14 mouse cellular contexts compared by ENCODE assay signal in genomic region chr14:77932150-77933047, GRCm38 (mm10). TPM values are rescaled to one million over a fixed set of nuclear protein-coding genes. Genes with fewer than 3 reads are reported as not detected.
A peak's percentile ranks its signal among the peaks of the same experiment; 100 is the strongest.
DNase-seq lines count a peak whose midpoint lies in the region; ATAC-seq lines count a peak whose summit lies in the region.
"Had no signal": no experiment of that assay in that cellular context is flagged by ENCODE, and none has a peak within 500 bp of the region (broad histone marks: within the 10 kb centered on the region; RNA-seq: fewer than 3 reads in every experiment).

No protein-coding gene starts in this region.

- H3K9me3 ChIP-seq in heart, embryonic 15.5 days (replicated peaks) = no peaks in the 10 kb centered on the region
- no peaks in the 10 kb centered on the region for H3K9me3 ChIP-seq in midbrain, embryonic 16.5 days (replicated peaks; ENCODE audit: control insufficient read depth, low read length, poor library complexity, severe bottlenecking)
- H3K9me3 ChIP-seq in hindbrain, embryonic 14.5 days (ENCODE audit: control insufficient read depth, low read length) = no peaks in the 10 kb centered on the region
- H3K9me3 ChIP-seq: hindbrain, embryonic 13.5 days had no signal

- no peaks in the 10 kb centered on the region for H3K36me3 ChIP-seq in heart, embryonic 15.5 days
- H3K36me3 ChIP-seq in midbrain, embryonic 16.5 days (ENCODE audit: control insufficient read depth, insufficient read depth, low read length) = no peaks in the 10 kb centered on the region
- no peaks in the 10 kb centered on the region for H3K36me3 ChIP-seq in hindbrain, embryonic 14.5 days (replicated peaks; ENCODE audit: control insufficient read depth, insufficient read depth)
- H3K36me3 ChIP-seq: hindbrain, embryonic 13.5 days had no signal

- peak overlapping the region; percentile 43 for H3K4me2 ChIP-seq in heart, embryonic 15.5 days
- H3K4me2 ChIP-seq in midbrain, embryonic 16.5 days (ENCODE audit: low read length) = no peak overlapping the region
- no peak overlapping the region for H3K4me2 ChIP-seq in hindbrain, embryonic 14.5 days (replicated peaks)
- H3K4me2 ChIP-seq: hindbrain, embryonic 13.5 days had no signal

- 16% methylated on average over 12 of the region's 12 CpGs for WGBS in heart, embryonic 15.5 days
- 62% methylated on average over 12 of the region's 12 CpGs for WGBS in midbrain, embryonic 16.5 days
- WGBS in hindbrain, embryonic 14.5 days = 73% methylated on average over 12 of the region's 12 CpGs

- H3K9ac ChIP-seq in heart, embryonic 15.5 days = no peak overlapping the region
- H3K9ac ChIP-seq in midbrain, embryonic 16.5 days (ENCODE audit: low read depth, low read length) = no peak overlapping the region
- H3K9ac ChIP-seq in hindbrain, embryonic 14.5 days = no peak overlapping the region
- H3K9ac ChIP-seq: hindbrain, embryonic 13.5 days had no signal

- peak overlapping the region; percentile 11; the same call in 1 of the 2 replicates for H3K4me3 ChIP-seq in heart, embryonic 15.5 days
- H3K4me3 ChIP-seq in midbrain, embryonic 16.5 days (ENCODE audit: low read depth, low read length) = no peak overlapping the region
- H3K4me3 ChIP-seq in hindbrain, embryonic 14.5 days (replicated peaks; ENCODE audit: low read length) = no peak overlapping the region
- H3K4me3 ChIP-seq: hindbrain, embryonic 13.5 days had no signal

- H3K27me3 ChIP-seq in heart, embryonic 15.5 days = no peaks in the 10 kb centered on the region
- H3K27me3 ChIP-seq in midbrain, embryonic 16.5 days (ENCODE audit: control insufficient read depth, insufficient read depth, low read depth, low read length) = no peaks in the 10 kb centered on the region
- no peaks in the 10 kb centered on the region for H3K27me3 ChIP-seq in hindbrain, embryonic 14.5 days (ENCODE audit: control insufficient read depth, insufficient read depth, low read length)
- H3K27me3 ChIP-seq: hindbrain, embryonic 13.5 days had no signal

- no peak for DNase-seq in heart, postnatal 10 days
- DNase-seq in 3T3-L1 (ENCODE audit: low read depth, low spot score) (peak; percentile 75), MN1 (ENCODE audit: low spot score) (peak; percentile 69)
- no peak for DNase-seq in hindbrain, embryonic 14.5 days (ENCODE audit: low spot score)
- DNase-seq: cerebellum, postnatal 36 days; thymus, postnatal 25 days had no signal

- peak; percentile 83 for ATAC-seq in heart, embryonic 15.5 days (replicated peaks; ENCODE audit: insufficient number of reproducible peaks, insufficient read depth, low FRiP score, low read depth)
- peak; percentile 67 for ATAC-seq in inflammation-experienced regulatory T-cells, adult 6 months
- no peak for ATAC-seq in midbrain, embryonic 16.5 days
- ATAC-seq in megakaryocyte, adult 5-6 weeks (ENCODE audit: poor library complexity, severe bottlenecking) = no peak
- no peak for ATAC-seq in hindbrain, embryonic 14.5 days (ENCODE audit: low FRiP score)
- ATAC-seq: forebrain, embryonic 16.5 days had no signal

- H3K4me1 ChIP-seq in heart, embryonic 15.5 days (replicated peaks) = peaks cover 15% of the 10 kb centered on the region
- no peaks in the 10 kb centered on the region for H3K4me1 ChIP-seq in midbrain, embryonic 16.5 days (ENCODE audit: control insufficient read depth, insufficient read depth, low read length)
- H3K4me1 ChIP-seq in hindbrain, embryonic 14.5 days (replicated peaks; ENCODE audit: control insufficient read depth, insufficient read depth, low read length) = no peaks in the 10 kb centered on the region

- intact Hi-C loops in heart, postnatal 10 days (cut with DNase I) = no loop called here

- H3K27ac ChIP-seq in heart, embryonic 15.5 days = peak overlapping the region; percentile 53
- no peak overlapping the region for H3K27ac ChIP-seq in midbrain, embryonic 16.5 days (ENCODE audit: low read length)
- no peak overlapping the region for H3K27ac ChIP-seq in hindbrain, embryonic 14.5 days
- H3K27ac ChIP-seq: hindbrain, embryonic 13.5 days; macrophage had no signal

RNA-seq across cellular contexts. Expression of gene Epsti1, which starts 28.4 kb away (rescaled TPM):
- 0.72 and 4.8 TPM in 2 replicates for polyA plus RNA-seq in heart, embryonic 15.5 days (2015; fragmentation: Nextera tagmentation; extraction: Ambion mirVana)
- under 1 TPM; 0.47 to 0.53 TPM for total RNA-seq in heart, postnatal 10 days (2021)
- polyA plus RNA-seq in inflammation-experienced regulatory T-cells, adult 6 months (2017; shearing (Covaris generic)) = 100 to 1,000 TPM in 2 of 3 experiments, 10 to 100 TPM in 1; 86.1 to 165 (median 108) TPM
- polyA plus RNA-seq in midbrain, embryonic 16.5 days (2015; fragmentation: Nextera tagmentation; extraction: Ambion mirVana) = 0.32 TPM in 1 of 2 replicates, not detected in the other
- 78.9 and 93.9 TPM in 2 replicates for total RNA-seq in megakaryocyte, adult 5-6 weeks (2015)
- total RNA-seq in megakaryocyte, adult 5-6 weeks (2017) = 204 and 218 TPM in 2 replicates
- 0.14 and 0.33 TPM in 2 replicates for polyA plus RNA-seq in hindbrain, embryonic 14.5 days (2014; fragmentation: Nextera tagmentation; extraction: Ambion mirVana)
- total RNA-seq: ES-E14 had no signal

RNA-seq across cellular contexts. Expression of gene Dnajc15, which starts 57.5 kb away (rescaled TPM):
- 118 and 145 TPM in 2 replicates for polyA plus RNA-seq in heart, embryonic 15.5 days (2015; fragmentation: Nextera tagmentation; extraction: Ambion mirVana)
- total RNA-seq in heart, postnatal 10 days (2021) = 100 to 1,000 TPM; 229 to 247 TPM
- polyA plus RNA-seq in inflammation-experienced regulatory T-cells, adult 6 months (2017; shearing (Covaris generic)) = 100 to 1,000 TPM in 2 of 3 experiments, 10 to 100 TPM in 1; 89.4 to 175 (median 126) TPM
- 79.3 and 90.1 TPM in 2 replicates for polyA plus RNA-seq in midbrain, embryonic 16.5 days (2015; fragmentation: Nextera tagmentation; extraction: Ambion mirVana)
- 79.2 and 108 TPM in 2 replicates for total RNA-seq in megakaryocyte, adult 5-6 weeks (2015)
- total RNA-seq in megakaryocyte, adult 5-6 weeks (2017) = 62.0 and 70.3 TPM in 2 replicates
- polyA plus RNA-seq in hindbrain, embryonic 14.5 days (2014; fragmentation: Nextera tagmentation; extraction: Ambion mirVana) = 90.3 and 95.3 TPM in 2 replicates

Comparison
In these comparisons a context has a peak if more than half of its experiments do, and no peak if none do; other contexts are left out.
1. ATAC-seq: peak in heart, embryonic 15.5 days (single experiment) and inflammation-experienced regulatory T-cells, adult 6 months (single experiment); none in midbrain, embryonic 16.5 days (single experiment), megakaryocyte, adult 5-6 weeks (single experiment) and hindbrain, embryonic 14.5 days (single experiment).
2. DNase-seq: peak in 3T3-L1 (single experiment) and MN1 (single experiment); none in heart, postnatal 10 days (0 of 2) and hindbrain, embryonic 14.5 days (single experiment).
3. RNA of gene Epsti1, which starts 28.4 kb away (polyA plus RNA-seq): 86.1 to 165 TPM in inflammation-experienced regulatory T-cells, adult 6 months; 0.72 to 4.8 TPM in heart, embryonic 15.5 days, 0.14 to 0.33 TPM in hindbrain, embryonic 14.5 days and 0.32 TPM in midbrain, embryonic 16.5 days; every median in the first group is over 10 times any median in the second.